Mouse (Mus musculus) liver, embryonic 14.5 days (tissue): ENCODE measurements around the gene Rhbdf2.
A peak's percentile ranks its signal among the peaks of the same experiment; 100 is the strongest.

Source experiments
- CTCF ChIP-seq: IDR thresholded peaks from 2 replicates; pipeline ENCODE4 v1.5.1; 2016; ENCODE audit warnings: antibody characterized with exemption, low read depth, control low read depth
- EP300 ChIP-seq: IDR thresholded peaks from 2 replicates; pipeline ENCODE4 v1.6.1; 2016; ENCODE audit warnings: antibody characterized with exemption, low read depth

GRCm38 (mm10) chr11:116620073-116620472, 6.7 kb downstream of the Rhbdf2 start:
- TF ChIP-seq CTCF: no peak
- peak; percentile 85 for TF ChIP-seq EP300
